Mouse (Mus musculus): Measurements from ENCODE around the gene Snx1. TPM values are rescaled to one million over a fixed set of nuclear protein-coding genes. Genes with fewer than 3 reads are reported as not detected.

Gene Snx1
- total RNA-seq, 2 experiments from 2014 or later, result 38.5 to 41.3 TPM

DNA sequence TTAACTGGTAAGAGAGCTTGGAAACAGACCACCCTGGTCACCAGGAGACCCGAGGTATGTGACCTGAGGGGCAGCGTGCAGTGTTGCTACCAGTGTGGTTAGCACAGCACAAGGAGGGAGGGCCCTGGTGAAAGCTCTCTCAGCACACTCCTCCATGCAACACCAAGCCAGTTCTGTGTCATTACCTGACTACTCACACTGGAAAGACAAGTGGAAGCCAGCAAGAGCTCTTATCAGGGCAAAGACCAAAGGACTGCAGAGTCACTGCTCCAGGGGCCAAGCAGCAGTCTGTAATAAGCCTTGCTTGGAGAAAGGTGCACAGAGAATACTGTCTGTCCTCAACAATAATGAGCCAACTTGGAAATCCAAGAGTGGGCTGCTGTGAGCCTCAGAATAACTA is 33.7 kb downstream of the Snx1 start:
- intact Hi-C loops (cut with DNase I), result no loop called here
- DNase-seq, result no peak

DNA sequence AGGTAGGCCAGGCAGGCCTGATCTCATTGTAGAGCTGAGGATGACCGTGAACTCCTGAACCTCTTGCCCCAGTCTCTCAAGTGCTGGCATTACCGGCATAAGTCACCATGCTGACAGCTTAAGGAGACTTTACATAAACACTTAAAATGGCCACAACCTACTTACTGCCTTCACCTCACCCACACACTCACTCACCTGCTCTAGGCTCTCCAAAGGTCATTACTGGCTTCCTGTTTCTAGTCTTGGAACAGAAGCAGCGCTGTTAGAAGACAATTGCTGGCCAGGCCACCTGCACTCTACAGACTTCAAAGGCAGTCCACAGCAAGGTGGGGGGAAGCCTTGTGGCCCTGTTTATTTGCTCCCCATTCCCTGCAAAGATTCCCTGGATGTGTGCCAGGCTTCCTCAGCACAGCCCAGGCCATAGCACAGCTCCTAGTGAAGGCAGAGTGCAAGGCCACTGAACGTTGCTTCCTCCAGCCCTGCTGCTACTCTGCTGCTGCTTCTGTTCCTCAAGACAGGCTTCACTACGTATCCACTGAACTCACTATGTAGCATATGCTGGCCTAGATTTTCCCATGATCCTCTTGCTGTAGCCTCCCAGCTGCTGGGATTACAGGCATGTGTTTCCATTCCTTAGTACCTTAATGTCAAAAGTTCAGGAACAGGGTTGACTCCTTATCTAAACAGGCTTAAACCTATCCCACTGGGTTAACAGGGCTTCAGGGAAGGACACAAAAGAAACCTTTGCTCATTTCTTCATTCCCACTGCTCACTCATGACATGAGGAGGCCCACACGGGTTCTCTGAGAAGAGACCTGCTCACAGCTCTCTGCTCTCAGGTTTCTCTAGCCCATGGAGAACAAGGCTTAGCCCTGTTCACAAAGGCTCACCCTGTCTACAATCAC is 34.8 kb downstream of the Snx1 start:
- intact Hi-C loops (cut with DNase I), result no loop called here
- no peak for DNase-seq

DNA sequence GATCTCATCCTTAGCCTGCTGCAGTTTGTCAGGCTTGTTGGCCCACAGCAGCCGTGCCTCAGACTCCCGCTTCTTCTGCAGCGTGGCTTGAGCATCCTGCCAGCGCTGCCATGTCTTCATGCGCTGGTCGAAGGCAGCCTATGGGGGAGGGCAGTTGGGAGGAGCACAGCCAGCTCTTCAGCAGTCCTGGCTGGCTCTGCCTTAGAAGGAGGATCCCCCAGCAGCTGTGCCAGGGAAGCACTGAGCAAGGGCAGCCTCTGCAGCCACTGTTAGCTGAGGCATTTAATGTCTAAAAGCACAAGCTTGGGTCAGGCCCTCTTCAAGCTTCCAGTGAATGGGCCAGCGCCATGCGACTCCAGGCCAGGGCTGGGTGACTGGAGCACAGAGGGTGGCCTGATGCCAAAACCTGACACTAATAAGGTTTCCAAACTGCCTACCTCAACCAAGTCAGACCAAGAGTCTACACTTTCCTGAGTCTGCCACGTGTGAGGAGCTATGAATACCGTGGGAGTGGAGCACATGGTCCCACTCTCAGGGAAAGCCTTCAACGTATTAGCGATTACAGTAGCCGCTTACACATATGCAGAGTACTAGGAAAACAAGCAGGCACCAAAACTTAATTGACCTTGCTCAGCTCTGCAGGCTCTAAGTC is 35.7 kb downstream of the Snx1 start:
- intact Hi-C loops (cut with DNase I), result no loop called here
- no peak for DNase-seq

DNA sequence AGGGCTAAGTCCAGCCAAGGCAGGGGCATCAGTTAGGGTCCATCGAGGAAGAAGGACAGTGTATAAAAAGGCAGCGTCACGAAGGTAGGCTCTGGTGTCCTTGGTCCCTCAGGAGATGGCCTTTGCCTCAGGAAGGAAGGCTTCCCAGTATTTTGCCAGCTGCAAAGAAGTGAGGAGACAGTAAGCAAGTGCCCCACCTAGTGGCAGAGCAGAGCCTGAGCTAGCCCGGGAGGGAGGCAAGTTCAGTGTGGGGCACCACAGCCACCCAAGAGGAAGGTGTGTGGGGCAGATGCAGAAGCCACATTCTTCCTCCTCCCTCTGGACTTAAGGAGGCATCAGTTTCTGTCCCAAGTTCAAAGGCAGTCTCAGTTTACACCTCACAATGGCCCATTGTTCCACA is 38.0 kb downstream of the Snx1 start:
- intact Hi-C loops (cut with DNase I), result loop anchor here (2.0 to 5.0 kb wide), 2 partner anchors 22 to 181 kb away; partner anchors contain the start of genes Csnk1g1 and Trip4
- DNase-seq, result peak; percentile 55 to 69

DNA sequence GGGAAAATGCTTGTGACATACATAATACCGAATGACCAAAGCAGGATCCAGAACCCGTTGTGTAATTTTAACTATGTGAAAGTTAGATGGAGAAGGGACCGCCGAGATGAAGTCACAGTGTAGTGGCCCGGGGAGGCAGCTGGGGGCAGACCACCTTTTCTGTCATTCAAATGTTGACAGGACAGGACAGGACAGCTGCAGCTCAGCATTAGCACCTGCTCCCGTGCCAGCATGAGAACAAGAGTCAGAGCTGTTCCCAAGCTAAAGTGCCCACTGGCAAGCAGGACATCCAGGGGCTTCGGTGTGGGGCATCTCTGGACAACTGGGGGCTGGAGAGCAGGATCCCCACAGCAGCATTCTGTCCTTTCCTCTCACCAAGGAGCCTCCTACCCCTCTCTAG is 39.3 kb downstream of the Snx1 start:
- intact Hi-C loops (cut with DNase I), result loop anchor here (5.0 kb wide), 1 partner anchor 180 kb away; the partner anchor contains the start of genes Csnk1g1 and Trip4

DNA sequence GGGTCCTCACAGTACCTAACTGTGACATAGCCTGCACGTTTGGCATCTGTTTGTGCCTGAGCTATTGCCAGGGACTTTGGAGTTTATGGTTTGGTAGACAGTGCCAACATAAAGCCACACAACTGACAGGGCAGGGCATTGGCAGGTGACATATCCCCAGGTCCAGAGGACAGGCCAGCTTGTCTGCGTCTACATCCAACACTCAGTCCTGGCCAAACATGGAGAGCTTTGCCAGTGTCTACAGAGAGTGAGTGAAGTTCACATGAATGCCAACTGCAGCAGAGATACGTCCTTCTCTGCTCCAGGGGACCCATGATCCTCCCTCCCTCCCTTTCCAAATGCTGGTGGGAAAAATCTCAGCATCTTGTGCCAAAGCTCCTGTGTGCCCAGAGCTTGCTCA is 42.2 kb downstream of the Snx1 start:
- intact Hi-C loops (cut with DNase I), result no loop called here
- DNase-seq, result no peak

More for the DNA sequence above, 39.3 kb downstream of the Snx1 start:
- DNase-seq, result no peak

DNA sequence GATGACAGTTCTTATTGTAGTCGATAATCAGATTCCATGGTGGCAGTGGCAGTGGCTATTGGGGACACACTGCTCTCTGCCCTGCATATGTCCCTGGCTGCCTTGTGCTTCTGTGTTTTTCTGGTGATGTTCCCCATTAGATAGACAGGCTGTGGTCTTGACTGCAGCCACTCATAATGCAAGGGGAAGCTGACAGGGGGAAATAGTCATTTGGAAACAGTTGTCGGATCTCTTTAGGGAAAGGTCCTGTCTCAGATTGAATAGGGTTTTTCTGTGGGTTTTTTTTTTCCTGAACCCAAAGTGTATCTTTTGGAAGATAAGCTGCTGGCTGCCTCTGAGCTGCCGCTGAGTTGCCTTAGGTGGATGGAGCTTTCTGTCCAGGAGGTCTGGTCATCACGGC is 44.4 kb downstream of the Snx1 start:
- intact Hi-C loops (cut with DNase I), result no loop called here
- no peak for DNase-seq

DNA sequence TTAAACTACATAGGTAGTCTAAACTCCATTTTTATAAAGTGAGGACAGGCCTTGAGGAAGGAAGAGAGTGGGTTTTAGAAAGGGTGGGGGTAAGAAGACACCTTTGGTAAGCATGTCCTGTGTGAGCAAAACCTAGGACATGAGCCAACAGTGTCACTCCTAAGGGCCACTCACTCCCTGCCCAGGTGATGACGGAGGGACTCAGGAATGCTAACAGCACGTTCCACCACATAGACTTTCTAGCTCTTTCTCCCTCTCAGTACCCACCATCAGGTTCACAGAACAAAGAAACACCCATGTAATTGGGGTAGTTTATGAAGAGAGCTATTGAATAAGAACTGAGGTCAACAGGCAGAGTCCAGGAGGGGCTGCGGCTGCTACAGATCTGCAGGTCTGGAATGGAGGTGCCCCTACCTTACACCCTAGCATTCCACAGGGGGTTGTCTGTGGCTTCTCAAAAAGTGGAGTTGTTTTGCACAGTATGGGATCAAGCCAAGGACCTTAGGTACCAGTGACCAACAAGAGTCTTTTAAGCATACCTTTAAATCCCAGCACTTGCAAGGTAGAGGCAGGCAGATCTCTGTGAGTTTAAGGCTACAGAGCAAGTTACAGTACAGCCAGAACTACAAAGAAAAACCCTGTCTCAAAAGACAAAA is 45.5 kb downstream of the Snx1 start:
- DNase-seq, result no peak
- intact Hi-C loops (cut with DNase I), result no loop called here

DNA sequence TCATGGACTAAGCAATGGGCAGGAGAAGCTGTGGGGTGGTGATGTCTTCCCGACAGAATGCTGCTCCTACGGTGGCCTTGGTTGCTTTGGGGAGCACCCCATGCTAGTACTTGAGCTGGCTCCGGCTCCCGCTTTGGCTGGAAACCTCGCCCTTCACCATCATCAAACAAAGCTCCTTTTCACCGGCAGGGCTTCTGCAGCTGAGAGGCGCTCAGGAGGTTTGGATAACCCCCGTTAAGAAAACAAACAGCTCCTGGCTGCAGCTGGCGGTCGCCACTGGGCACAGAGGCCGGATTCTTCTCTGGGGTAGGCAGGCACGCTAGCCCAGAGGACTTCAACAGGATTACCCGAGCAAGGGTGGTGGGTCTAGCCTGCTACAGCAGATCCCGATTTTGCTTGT is 47.9 kb downstream of the Snx1 start:
- intact Hi-C loops (cut with DNase I), result no loop called here
- DNase-seq, result no peak

DNA sequence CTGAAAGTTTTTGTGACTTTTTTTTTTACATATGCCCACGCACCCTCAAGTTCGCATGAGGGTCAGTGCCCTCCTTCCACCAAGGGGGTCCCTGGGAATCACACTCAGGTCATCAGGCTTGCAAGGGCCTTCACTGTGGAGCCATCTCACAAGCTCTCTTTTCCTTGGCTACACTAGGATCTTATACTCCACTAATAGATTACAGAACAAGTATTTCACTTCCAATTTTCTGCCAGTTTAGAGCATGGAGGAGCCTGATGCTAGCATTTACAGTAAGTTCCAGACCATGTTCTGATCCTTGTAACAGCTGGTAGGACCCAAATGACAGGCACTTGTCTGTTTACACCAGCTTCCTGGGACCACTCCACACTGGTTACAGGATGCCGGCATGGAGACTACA is 48.3 kb downstream of the Snx1 start:
- intact Hi-C loops (cut with DNase I), result no loop called here
- no peak for DNase-seq

DNA sequence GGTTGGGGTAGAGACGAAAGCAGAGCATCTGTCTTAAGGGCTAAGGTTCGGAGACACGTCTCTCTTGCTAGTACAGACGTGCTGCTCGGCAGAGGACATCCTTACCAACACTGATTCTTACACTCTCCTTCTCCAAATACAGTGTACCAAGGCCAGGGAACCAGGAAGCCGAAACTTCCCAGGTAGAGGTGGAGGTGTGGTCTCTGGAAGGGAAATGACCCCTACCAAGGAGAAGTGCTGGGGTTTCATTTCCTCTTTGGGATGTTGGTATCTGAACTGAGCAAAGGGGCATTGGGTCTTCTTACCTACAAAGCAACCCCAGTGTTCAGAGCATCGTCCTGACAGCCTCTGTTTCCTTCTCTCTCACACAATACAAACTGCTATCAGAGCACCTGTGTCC is 53.6 kb downstream of the Snx1 start:
- intact Hi-C loops (cut with DNase I), result no loop called here
- DNase-seq, result no peak

DNA sequence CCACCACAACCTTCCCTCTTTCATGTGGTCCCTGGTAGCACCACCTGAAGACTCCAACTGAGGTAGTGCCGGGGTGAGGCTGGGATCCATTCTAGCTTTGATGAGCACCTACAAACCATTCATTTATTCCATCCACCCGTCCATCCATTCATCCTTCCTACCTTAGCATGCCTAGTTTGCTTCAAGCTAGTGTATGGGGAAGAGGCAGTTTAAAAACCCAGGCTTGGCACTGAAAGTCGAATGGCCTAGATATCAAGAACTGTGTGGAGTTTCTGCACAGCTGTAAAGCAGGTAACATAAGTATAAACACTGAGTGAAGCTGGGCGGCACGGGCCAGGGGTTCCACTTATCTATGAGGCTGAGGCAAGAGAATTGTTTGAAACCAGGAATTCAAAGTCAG is 56.2 kb downstream of the Snx1 start:
- no peak for DNase-seq
- intact Hi-C loops (cut with DNase I), result no loop called here

DNA sequence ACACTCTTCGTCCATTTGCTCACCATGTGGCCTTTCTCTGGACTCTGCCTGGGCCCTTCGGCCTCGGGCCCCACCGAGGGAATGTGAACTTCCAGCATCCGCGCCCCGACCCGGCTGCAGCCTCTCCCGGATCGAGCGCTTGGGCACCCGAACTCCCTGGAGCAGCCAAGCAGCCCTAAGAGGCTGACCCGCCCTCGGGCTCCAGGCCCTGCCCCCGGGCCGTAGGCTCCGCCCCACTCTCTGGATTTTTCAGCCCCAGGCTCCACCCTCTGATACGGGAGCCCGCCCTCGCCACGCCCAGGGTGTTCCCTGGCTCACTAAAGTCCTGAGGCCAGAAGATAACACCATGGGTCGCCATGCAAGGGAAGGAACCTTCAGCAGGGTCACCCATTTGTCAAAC is 56.8 kb downstream of the Snx1 start, which contains the start of gene Snx22:
TSS of gene Snx22 (minus strand) at position 137 of the 400 bp plus-strand sequence.
- intact Hi-C loops (cut with DNase I), result no loop called here
- peak; percentile 74 to 84 for DNase-seq

DNA sequence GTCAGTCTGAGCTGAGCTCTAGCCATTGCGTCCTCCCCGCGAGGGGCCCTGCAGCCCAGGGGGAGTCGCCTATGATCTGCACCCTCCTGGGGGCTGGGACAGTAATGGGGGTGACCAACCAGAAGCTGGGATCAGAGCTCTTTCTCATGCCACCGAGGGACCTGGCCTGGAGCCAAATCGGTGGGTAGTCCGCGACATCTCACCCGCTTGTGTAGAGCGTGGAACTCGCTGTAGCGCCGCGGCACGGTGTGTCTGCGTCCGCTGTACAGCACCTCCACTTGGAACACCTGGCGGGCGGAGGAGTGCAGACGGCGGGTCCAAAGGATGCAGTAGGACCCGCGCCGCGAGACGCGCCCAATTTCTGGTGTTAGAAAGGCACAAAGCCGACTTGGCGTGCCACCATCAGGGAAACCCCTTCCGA is 57.4 kb downstream of the Snx1 start:
- intact Hi-C loops (cut with DNase I), result no loop called here
- DNase-seq, result peak in 1 of 2 experiments; percentile 45

DNA sequence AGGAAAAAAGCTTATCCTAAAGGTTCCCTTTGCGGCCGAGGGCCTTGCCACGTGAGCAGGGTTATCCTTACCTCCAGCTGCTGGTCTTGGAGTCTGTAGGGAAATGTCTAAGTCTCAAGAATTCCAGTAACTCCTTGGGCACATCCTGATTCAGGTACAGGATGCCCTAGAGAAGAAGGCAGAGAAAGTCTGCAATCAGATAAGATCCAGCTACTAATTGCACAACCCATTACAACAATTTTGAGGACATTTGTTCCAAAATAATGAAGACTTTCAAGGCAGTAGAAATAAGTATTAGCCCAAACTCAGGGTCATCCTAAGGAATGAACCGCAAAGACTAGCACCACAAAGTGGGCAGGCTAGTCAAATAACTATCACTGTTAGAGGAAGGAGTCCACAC is 58.3 kb downstream of the Snx1 start:
- no peak for DNase-seq
- intact Hi-C loops (cut with DNase I), result no loop called here

DNA sequence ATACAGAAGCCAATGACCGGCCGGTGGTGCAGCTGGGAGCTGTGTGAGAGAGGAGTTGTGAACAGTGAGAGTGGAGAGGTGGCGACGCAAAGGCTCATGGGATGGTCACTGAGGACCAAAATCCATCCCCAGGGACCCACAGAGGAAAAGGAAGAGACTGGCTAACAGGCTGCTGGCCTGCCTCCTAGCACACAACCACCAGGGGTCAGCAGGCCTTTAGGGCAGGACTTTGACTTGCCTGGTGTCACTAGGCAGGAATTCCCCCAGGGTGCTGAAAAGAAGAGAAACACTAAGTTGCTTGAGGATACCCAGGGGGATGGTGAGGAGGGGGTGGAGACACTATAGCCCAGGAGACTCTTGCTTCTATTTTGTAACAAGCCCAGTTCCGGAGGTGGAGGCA is 58.8 kb downstream of the Snx1 start:
- peak; percentile 55 to 72 for DNase-seq
- intact Hi-C loops (cut with DNase I), result loop anchor here (2.0 kb wide), 1 partner anchor 21 kb away; no protein-coding TSS in a partner anchor

DNA sequence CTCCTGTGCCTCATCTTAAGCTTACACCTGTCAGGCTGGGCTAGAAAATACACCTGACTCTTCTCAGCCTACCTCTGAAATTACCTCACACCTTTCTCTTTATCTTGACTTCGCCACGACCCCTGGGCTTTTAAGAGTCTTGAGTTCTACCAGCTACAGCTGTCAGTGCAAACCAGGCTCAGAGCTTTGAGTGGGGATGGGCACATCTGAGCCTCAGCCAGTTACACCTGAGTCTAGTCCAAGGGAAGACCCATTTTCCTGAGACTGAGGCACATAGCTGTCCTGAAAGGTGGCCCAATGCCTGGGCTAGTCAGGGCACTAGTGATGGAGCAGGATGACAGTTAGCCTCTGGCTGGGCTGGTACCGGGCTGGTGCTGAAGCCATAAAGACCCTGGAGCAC is 59.6 kb downstream of the Snx1 start:
- intact Hi-C loops (cut with DNase I), result loop anchor here (2.0 kb wide), 1 partner anchor 22 kb away; no protein-coding TSS in a partner anchor
- DNase-seq, result no peak

DNA sequence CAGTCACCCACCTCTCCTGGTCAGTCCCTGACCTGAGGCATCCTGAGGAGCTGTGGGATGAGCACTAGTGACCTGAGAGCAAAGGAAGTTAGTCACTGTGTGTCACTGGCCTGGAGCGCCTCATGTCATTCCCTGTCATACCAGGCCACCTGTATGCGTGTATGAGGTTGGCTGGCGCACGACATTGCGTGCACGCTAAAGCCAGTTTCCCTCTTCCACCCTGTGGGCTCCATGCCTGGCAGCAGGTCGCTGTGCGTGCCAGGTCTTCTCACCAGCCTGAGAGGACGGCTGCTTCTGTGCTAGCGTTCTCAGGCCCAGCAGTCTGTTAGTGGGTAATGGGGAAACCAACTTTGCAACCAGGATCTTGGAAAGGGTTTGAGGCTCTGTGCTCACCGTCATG is 62.1 kb downstream of the Snx1 start:
- DNase-seq, result no peak
- intact Hi-C loops (cut with DNase I), result loop anchor here (5.0 kb wide), 1 partner anchor 58 kb away; no protein-coding TSS in a partner anchor

DNA sequence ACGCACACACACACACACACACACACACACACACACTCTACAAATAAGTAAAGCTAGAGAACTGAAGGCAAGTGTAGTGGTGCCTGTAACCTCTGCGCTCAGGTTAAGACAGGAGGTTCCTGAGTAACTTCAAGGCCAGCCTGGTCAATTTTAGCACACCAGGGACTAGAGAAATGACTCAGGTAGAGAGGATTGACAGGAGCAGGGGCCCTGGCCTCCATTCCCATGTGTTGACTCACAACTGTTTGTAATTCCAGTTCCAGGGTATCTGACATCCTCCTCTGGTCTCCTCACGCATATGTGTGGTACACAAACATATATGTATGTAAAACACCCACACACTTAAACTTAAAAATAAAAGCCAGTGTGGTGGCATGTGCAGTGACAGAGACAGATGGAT is 62.9 kb downstream of the Snx1 start:
- intact Hi-C loops (cut with DNase I), result loop anchor here (5.0 kb wide), 1 partner anchor 59 kb away; no protein-coding TSS in a partner anchor
- DNase-seq, result no peak

DNA sequence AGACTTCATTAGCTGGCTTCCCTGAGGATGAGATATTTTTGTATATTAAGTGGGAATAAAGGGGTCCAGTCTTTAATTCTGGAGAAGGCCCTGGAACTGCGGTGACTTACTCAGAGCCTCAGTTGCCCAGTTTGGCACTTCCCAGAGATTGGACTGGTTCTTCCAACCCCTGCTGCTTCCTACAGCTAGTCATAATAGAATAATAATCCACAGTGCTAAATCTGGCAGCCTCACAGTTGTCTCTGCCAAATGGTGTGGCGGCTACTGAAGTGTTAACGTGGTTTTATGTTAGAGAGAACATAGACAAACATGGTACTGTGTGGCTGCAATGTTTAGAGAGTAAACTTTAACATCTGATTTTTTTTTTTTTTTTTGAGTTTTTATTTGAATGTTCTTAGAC is 64.7 kb downstream of the Snx1 start:
- no peak for DNase-seq
- intact Hi-C loops (cut with DNase I), result loop anchor here (5.0 kb wide), 1 partner anchor 61 kb away; no protein-coding TSS in a partner anchor

DNA sequence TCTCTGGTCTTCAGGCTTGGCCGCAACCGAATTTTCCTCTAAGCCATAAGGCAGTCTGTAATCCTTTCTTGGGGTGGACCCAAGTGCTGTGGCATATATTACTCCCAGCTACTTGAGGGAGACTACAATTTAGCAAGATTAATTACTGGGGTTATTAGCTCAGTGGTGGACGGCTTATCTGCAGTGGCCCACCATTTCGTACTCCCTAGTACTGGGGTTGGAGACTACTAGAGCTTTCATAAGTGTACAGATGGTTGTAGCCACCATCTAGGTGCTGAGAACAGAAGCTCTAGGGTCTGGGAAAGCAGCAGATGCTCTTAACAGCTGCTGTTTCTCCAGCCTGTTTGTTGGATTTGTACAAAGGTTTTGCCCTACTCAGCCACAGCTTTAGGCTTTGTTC is 65.4 kb downstream of the Snx1 start:
- intact Hi-C loops (cut with DNase I), result loop anchor here (5.0 kb wide), 1 partner anchor 61 kb away; no protein-coding TSS in a partner anchor

More for the DNA sequence above, 65.4 kb downstream of the Snx1 start:
- DNase-seq, result no peak

All from heart, postnatal 10 days (tissue).